Mouse (Mus musculus): ENCODE results near the gene Thy1.

- peak; percentile 75 for TF ChIP-seq CTCF (IDR thresholded peaks at IDR 0.05; ENCODE audit: low read depth, low read length)
- peak; percentile 41; the same call in 1 of the 2 replicates for TF ChIP-seq POLR2A (IDR thresholded peaks at IDR 0.05; ENCODE audit: extremely low read depth, insufficient read depth, low read length)
Measured at GRCm38 (mm10) chr9:44066785-44067225, 23.6 kb downstream of the Thy1 start, which contains the start of gene Usp2.
